Mouse (Mus musculus) liver, embryonic 12.5 days (tissue): ENCODE measurements around the gene Sfxn5. TPM values are rescaled to one million over a fixed set of nuclear protein-coding genes. Genes with fewer than 3 reads are reported as not detected.

Source experiments
- ATAC-seq: fragments of 200-750 bp; cut with Nextera tagmentation; 2 replicates; pipeline ENCODE4 v1.8.0; 2017; ENCODE audit warnings: moderate number of reproducible peaks, mild to moderate bottlenecking, moderate library complexity
- H3K27ac ChIP-seq: fragments of 300-500 bp; sonication (generic); 2 replicates; pipeline ENCODE4 v1.5.1; 2016; ENCODE audit warnings: mild to moderate bottlenecking
- H3K27me3 ChIP-seq: fragments of 300-500 bp; sonication (generic); replicated peaks from 2 replicates; pipeline ENCODE4 v1.6.1; 2016; ENCODE audit warnings: mild to moderate bottlenecking, moderate library complexity
- H3K36me3 ChIP-seq: fragments of 300-500 bp; sonication (generic); 2 replicates; pipeline ENCODE4 v1.6.1; 2016; ENCODE audit warnings: mild to moderate bottlenecking, moderate library complexity
- H3K4me1 ChIP-seq: fragments of 300-500 bp; sonication (generic); 2 replicates; pipeline ENCODE4 v1.6.1; 2016
- H3K4me2 ChIP-seq: fragments of 300-500 bp; sonication (generic); 2 replicates; pipeline ENCODE4 v1.6.1; 2016; ENCODE audit warnings: mild to moderate bottlenecking, moderate library complexity
- H3K4me3 ChIP-seq: fragments of 300-500 bp; sonication (generic); 2 replicates; pipeline ENCODE4 v1.5.1; 2016; ENCODE audit warnings: mild to moderate bottlenecking, moderate library complexity
- H3K9ac ChIP-seq: fragments of 300-500 bp; sonication (generic); 2 replicates; pipeline ENCODE4 v1.6.1; 2016; ENCODE audit warnings: mild to moderate bottlenecking, moderate library complexity
- H3K9me3 ChIP-seq: fragments of 300-500 bp; sonication (generic); replicated peaks from 2 replicates; pipeline ENCODE4 v1.6.1; 2016; ENCODE audit warnings: mild to moderate bottlenecking, moderate library complexity
- WGBS: fragments of 180-500 bp; shearing (Covaris S2); methylation state at CpG from one replicate; pipeline ENCODE4 v1.1.7; 2016; ENCODE audit not compliant: insufficient replicate concordance; 5-methylcytosine and 5-hydroxymethylcytosine counted together
- polyA plus RNA-seq: library from polyadenylated mRNA; unstranded; fragments of >200 nt; fragmentation: Nextera tagmentation; extraction: Ambion mirVana; gene quantifications from 2 replicates; pipeline ENCODE4 v1.2.1, GENCODE M21; 2016

Gene Sfxn5
- polyA plus RNA-seq, 1 experiment from 2014 or later = 3.1 TPM

- H3K4me3 ChIP-seq = no peak overlapping the region
- H3K4me2 ChIP-seq = 0 out of 2 replicates have a peak overlapping the region, but pooled peaks have one; percentile 89
- no peaks in the 10 kb centered on the region for H3K36me3 ChIP-seq
- no peak overlapping the region for H3K27ac ChIP-seq
- no peaks in the 10 kb centered on the region for H3K9me3 ChIP-seq
- 42% methylated on average over 6 of the region's 6 CpGs for WGBS
- ATAC-seq = no peak
- H3K9ac ChIP-seq = no peak overlapping the region
- H3K27me3 ChIP-seq = peaks cover 39% of the 10 kb centered on the region
- H3K4me1 ChIP-seq = peaks cover 15% of the 10 kb centered on the region
Measured at GRCm38 (mm10) chr6:85331221-85331735, 1.9 kb downstream of the Sfxn5 start.

GRCm38 (mm10) chr6:85329666-85330185, 3.5 kb downstream of the Sfxn5 start:
- ATAC-seq = no peak
- H3K4me2 ChIP-seq = no peak overlapping the region
- peaks cover 15% of the 10 kb centered on the region for H3K4me1 ChIP-seq

GRCm38 (mm10) chr6:85326564-85326963, 6.7 kb downstream of the Sfxn5 start:
- no peak overlapping the region for H3K4me3 ChIP-seq
- 59% methylated on average over 4 of the region's 4 CpGs for WGBS
- no peak for ATAC-seq
- peaks cover 10% of the 10 kb centered on the region for H3K4me1 ChIP-seq
- no peak overlapping the region for H3K27ac ChIP-seq
- H3K9me3 ChIP-seq = no peaks in the 10 kb centered on the region
- H3K36me3 ChIP-seq = no peaks in the 10 kb centered on the region
- H3K4me2 ChIP-seq = no peak overlapping the region
- no peak overlapping the region for H3K9ac ChIP-seq
- H3K27me3 ChIP-seq = peaks cover 9% of the 10 kb centered on the region

More at GRCm38 (mm10) chr6:85329666-85330185, 3.5 kb downstream of the Sfxn5 start:
- Histone ChIP-seq H3K36me3 (no peaks in the 10 kb centered on the region), H3K27ac (no peak overlapping the region), H3K4me3 (no peak overlapping the region), H3K9me3 (no peaks in the 10 kb centered on the region), H3K27me3 (peaks cover 23% of the 10 kb centered on the region), H3K9ac (no peak overlapping the region)
- WGBS = 71% methylated on average over 4 of the region's 4 CpGs

GRCm38 (mm10) chr6:85325109-85325508, 8.1 kb downstream of the Sfxn5 start:
- H3K4me3 ChIP-seq = no peak overlapping the region
- H3K9me3 ChIP-seq = no peaks in the 10 kb centered on the region
- no peak overlapping the region for H3K4me2 ChIP-seq
- WGBS = 20% methylated on average over 2 of the region's 2 CpGs
- 0 out of 2 replicates have a peak, but pooled peaks cover 6% of the 10 kb centered on the region for H3K4me1 ChIP-seq
- H3K9ac ChIP-seq = no peak overlapping the region
- no peak overlapping the region for H3K27ac ChIP-seq
- no peak for ATAC-seq
- H3K36me3 ChIP-seq = no peaks in the 10 kb centered on the region
- no peaks in the 10 kb centered on the region for H3K27me3 ChIP-seq

- H3K27me3 ChIP-seq = no peaks in the 10 kb centered on the region
- H3K4me1 ChIP-seq = 0 out of 2 replicates have a peak, but pooled peaks cover 6% of the 10 kb centered on the region
- no peak for ATAC-seq
- no peaks in the 10 kb centered on the region for H3K36me3 ChIP-seq
- no peak overlapping the region for H3K27ac ChIP-seq
- no peaks in the 10 kb centered on the region for H3K9me3 ChIP-seq
- no peak overlapping the region for H3K9ac ChIP-seq
- no peak overlapping the region for H3K4me3 ChIP-seq
- H3K4me2 ChIP-seq = no peak overlapping the region
- WGBS = 82% methylated on average over 6 of the region's 6 CpGs
Measured at GRCm38 (mm10) chr6:85320445-85320866, 12.8 kb downstream of the Sfxn5 start.

DNA sequence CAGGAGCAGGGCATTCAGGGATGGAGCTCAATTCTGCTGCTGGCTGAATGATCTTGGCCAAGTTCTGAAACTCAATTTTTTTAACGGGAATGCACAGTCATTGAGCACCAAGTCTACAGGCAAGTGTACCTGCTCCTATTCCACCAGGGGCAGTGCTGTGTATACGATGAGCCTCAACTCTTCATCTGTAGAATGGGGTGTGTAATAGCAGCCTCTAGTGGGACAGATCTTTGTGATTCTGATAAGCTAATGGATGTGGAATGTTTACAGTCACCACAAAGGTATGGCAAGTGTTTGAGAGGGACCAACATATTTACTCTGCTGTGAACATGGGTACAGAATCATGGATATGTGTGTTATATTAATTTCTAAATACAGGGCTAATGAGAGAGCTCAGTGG, 17.0 kb downstream of the Sfxn5 start:
- Histone ChIP-seq H3K4me1 (no peaks in the 10 kb centered on the region), H3K27me3 (no peaks in the 10 kb centered on the region), H3K27ac (no peak overlapping the region), H3K4me3 (no peak overlapping the region), H3K9me3 (no peaks in the 10 kb centered on the region), H3K9ac (no peak overlapping the region), H3K36me3 (no peaks in the 10 kb centered on the region), H3K4me2 (no peak overlapping the region)
- ATAC-seq = no peak
- 69% methylated on average over 2 of the region's 2 CpGs for WGBS

DNA sequence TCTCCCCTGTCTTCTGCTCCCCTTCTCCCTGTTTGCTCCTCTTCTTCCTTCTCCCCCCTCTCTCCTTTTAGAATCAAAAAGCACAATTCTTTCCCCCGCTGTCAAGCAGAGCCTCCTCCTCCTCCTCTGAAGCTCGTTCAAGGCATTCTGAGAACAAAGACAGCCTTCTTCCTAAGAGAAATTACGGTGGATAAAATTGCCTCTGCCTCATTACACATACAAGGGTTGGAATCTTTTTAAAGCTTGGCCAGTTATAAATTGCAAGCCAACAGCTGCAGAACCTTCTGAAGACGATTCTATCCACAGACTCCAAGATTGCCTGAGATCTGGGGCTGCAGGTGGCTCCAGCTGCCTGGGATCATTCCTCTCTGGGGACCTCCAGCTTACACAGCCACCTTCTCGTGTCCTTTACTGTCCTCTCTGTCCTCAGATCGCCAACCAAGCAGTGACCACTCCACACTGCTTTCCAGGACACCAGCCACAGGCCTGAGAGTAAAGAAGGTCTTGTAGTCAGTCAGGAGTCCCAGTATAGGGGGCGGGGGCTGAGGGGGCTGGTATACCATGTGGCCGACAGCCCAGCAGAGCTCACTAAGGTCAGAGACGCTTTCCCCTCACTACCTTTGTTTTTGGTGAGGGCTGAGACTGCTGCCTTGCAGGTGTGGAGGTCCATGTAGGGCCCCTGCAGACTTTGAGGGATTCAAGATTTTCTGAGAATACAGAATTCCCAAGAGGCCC, 19.0 kb downstream of the Sfxn5 start:
- H3K4me1 ChIP-seq = no peaks in the 10 kb centered on the region
- H3K4me2 ChIP-seq = no peak overlapping the region
- WGBS = 59% methylated on average over 9 of the region's 9 CpGs
- no peaks in the 10 kb centered on the region for H3K9me3 ChIP-seq
- H3K27me3 ChIP-seq = no peaks in the 10 kb centered on the region
- no peak overlapping the region for H3K9ac ChIP-seq
- H3K27ac ChIP-seq = no peak overlapping the region
- H3K4me3 ChIP-seq = no peak overlapping the region
- no peaks in the 10 kb centered on the region for H3K36me3 ChIP-seq
- ATAC-seq = no peak

DNA sequence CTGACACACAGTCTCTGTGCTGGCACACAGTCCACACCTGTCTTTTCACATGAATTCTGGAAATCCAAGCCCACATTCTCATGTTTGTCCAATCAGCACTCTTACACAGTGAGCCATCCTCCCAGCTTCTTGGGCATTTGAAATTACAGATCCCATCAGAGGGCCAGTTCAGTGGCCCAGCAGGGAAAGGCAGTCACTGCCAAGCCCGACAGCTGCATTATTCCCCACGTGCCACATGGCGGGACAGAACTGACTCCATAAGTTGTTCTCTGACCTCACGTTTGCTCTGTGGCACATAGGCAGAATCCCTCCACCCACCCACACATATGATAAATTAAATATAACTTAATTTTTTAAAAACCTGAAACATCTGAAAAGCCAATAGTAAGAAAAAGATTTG, 25.3 kb downstream of the Sfxn5 start:
- Histone ChIP-seq H3K27ac (no peak overlapping the region), H3K4me3 (no peak overlapping the region), H3K4me2 (no peak overlapping the region), H3K9me3 (no peaks in the 10 kb centered on the region), H3K4me1 (peaks cover 12% of the 10 kb centered on the region), H3K9ac (no peak overlapping the region), H3K27me3 (no peaks in the 10 kb centered on the region), H3K36me3 (no peaks in the 10 kb centered on the region)
- no peak for ATAC-seq
- 86% methylated on average over 4 of the region's 4 CpGs for WGBS

DNA sequence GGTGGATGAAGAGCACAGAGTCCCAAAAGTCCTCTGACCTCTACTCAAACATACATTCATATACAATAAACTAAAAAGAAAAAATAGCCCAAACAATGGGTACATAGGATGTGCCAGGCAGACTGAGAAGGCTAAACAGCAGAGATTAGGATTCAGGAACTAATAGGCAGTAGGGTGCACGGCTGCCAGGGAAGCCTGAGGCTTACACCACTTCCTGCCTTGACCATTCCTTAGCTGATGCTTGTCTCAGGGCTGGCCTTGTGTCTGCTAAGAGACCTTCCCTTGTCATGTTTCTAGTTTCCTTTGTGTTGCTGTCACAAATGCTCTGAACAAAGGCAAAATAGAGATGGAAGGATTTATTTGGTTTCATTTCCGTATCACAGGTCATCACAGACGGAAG, 26.8 kb downstream of the Sfxn5 start:
- Histone ChIP-seq H3K9ac (no peak overlapping the region), H3K4me3 (no peak overlapping the region), H3K27me3 (no peaks in the 10 kb centered on the region), H3K4me1 (peaks cover 13% of the 10 kb centered on the region), H3K27ac (no peak overlapping the region), H3K4me2 (no peak overlapping the region), H3K9me3 (no peaks in the 10 kb centered on the region), H3K36me3 (no peaks in the 10 kb centered on the region)
- 57% methylated on average over 3 of the region's 3 CpGs for WGBS
- ATAC-seq = no peak

GRCm38 (mm10) chr6:85305826-85306225, 27.4 kb downstream of the Sfxn5 start:
- Histone ChIP-seq H3K27ac (no peak overlapping the region), H3K9me3 (no peaks in the 10 kb centered on the region), H3K4me2 (no peak overlapping the region), H3K4me3 (no peak overlapping the region), H3K4me1 (peaks cover 13% of the 10 kb centered on the region), H3K9ac (no peak overlapping the region), H3K27me3 (no peaks in the 10 kb centered on the region), H3K36me3 (no peaks in the 10 kb centered on the region)
- no peak for ATAC-seq

DNA sequence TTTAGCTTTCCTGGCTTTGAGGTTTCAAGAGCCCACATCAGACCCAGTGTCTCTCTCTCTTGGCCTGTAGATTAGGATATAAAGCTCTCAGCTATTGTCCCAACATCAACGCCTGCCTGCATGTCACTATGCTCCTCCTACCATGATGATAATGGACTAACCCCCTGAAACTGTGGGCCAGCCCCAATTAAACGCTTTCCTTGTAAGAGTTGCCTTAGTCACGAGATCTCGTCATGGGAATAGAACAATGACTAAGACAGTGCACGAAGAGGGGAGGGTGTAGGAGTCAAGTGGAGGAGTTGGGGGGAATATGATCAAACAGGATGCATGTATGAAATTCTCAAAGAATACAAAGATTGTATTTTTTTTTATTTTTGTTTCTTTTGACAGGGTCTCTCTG, 28.3 kb downstream of the Sfxn5 start:
- no peak overlapping the region for H3K9ac ChIP-seq
- no peaks in the 10 kb centered on the region for H3K27me3 ChIP-seq
- no peak overlapping the region for H3K4me3 ChIP-seq
- no peak for ATAC-seq
- 66% methylated on average over 5 of the region's 5 CpGs for WGBS
- H3K4me1 ChIP-seq = peaks cover 13% of the 10 kb centered on the region
- H3K4me2 ChIP-seq = no peak overlapping the region
- H3K27ac ChIP-seq = no peak overlapping the region
- H3K36me3 ChIP-seq = no peaks in the 10 kb centered on the region
- H3K9me3 ChIP-seq = no peaks in the 10 kb centered on the region

DNA sequence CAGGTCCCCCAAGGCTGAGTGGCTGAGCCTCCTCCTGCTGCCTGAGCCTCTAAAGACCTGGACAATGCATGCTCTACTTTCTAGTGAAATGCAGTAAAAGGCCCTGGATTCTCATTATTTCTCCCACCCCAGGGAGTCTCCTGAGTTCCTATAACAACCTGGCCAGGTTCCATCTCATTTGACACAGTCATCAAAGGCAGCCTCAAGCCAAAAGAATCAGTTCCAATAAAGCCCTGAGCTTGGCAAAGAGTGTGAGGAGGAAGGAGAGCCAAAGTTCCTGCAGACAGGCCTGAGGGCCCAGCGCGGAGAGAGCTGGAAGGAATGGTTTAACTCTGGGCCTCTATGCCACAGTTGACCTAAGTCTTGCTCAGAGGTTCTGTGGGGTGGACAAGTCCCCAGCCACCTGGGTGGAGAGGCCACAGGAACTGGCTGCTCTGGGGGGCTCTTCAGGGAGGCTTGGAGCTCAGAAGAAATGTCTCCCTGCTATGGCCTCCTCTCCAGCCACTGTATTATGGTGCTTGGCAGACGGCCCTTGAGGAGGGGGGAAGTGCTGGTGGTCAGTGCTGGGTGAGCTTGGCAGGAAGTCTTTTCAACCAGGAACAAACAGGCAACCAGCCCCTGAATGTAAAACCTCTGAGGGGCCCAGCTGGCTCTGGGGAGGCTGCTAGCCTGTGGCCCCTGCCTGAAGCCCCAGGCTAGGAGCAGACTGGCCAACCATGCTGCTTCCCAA, 30.7 kb downstream of the Sfxn5 start:
- Histone ChIP-seq H3K4me2 (no peak overlapping the region), H3K4me1 (peaks cover 13% of the 10 kb centered on the region), H3K27ac (no peak overlapping the region), H3K4me3 (no peak overlapping the region), H3K27me3 (no peaks in the 10 kb centered on the region), H3K9me3 (no peaks in the 10 kb centered on the region), H3K9ac (no peak overlapping the region), H3K36me3 (no peaks in the 10 kb centered on the region)
- ATAC-seq = no peak
- WGBS = 62% methylated on average over 3 of the region's 3 CpGs
